Mouse (Mus musculus) CD4-positive, CD25-positive, alpha-beta regulatory T cell, adult 4 months (primary cell): ENCODE results near the gene Olfr344. TPM values are rescaled to one million over a fixed set of nuclear protein-coding genes. Genes with fewer than 3 reads are reported as not detected.

ENCODE experiments used
- ATAC-seq: one replicate; pipeline ENCODE4 v1.8.0; 2017
- polyA plus RNA-seq, 2 experiments: library from polyadenylated mRNA; unstranded; fragments of 100-300 nt; shearing (Covaris generic); gene quantifications; one replicate each; pipeline ENCODE4 v1.2.1; 2017

The Olfr344 gene
- under 1 TPM in 1 of 2 experiments, not detected in 1; 0.08 TPM for polyA plus RNA-seq

- ATAC-seq, result no peak
These were observed at the start of gene Olfr344 for GRCm38 (mm10) chr2:36566362-36566761. Olfr344 (plus strand) TSS chr2:36566662.

- ATAC-seq, result no peak
These were observed 41.8 kb upstream of the Olfr344 start, which contains the start of gene Olfr342 for GRCm38 (mm10) chr2:36524698-36525097. Olfr342 (plus strand) TSS chr2:36524998.

GRCm38 (mm10) chr2:36565156-36565555 lies 1.3 kb upstream of the Olfr344 start:
- no peak for ATAC-seq

GRCm38 (mm10) chr2:36567022-36567421 lies 560 bp downstream of the Olfr344 start:
- no peak for ATAC-seq

- no peak for ATAC-seq
These were observed 1.4 kb downstream of the Olfr344 start for GRCm38 (mm10) chr2:36567845-36568244.

Other genes starting within 250 kb of the Olfr344 start
- under 1 TPM in 1 of 2 experiments, not detected in 1; 0.11 TPM for gene Olfr338, start 193.1 kb upstream of the Olfr344 start, polyA plus RNA-seq
- not detected for gene Olfr339, start 147.7 kb upstream of the Olfr344 start, polyA plus RNA-seq
- not detected for gene Olfr340, start 114.1 kb upstream of the Olfr344 start, polyA plus RNA-seq
- gene Olfr341, start 84.2 kb upstream of the Olfr344 start, polyA plus RNA-seq, result under 1 TPM in 1 of 2 experiments, not detected in 1; 0.11 TPM
- gene Olfr342, start 41.7 kb upstream of the Olfr344 start, polyA plus RNA-seq, result not detected
- gene Olfr345, start 73.4 kb downstream of the Olfr344 start, polyA plus RNA-seq, result not detected
- gene Olfr346, start 119.1 kb downstream of the Olfr344 start, polyA plus RNA-seq, result not detected
- gene Olfr347, start 165.2 kb downstream of the Olfr344 start, polyA plus RNA-seq, result not detected
- not detected for gene Olfr348, start 217.6 kb downstream of the Olfr344 start, polyA plus RNA-seq
- gene Olfr50, start 223.9 kb downstream of the Olfr344 start, polyA plus RNA-seq, result not detected